11 mouse cellular contexts compared by ENCODE assay signal in genomic region chr2:90624339-90624738, GRCm38 (mm10). TPM values are rescaled to one million over a fixed set of nuclear protein-coding genes. Genes with fewer than 3 reads are reported as not detected.
A peak's percentile ranks its signal among the peaks of the same experiment; 100 is the strongest.
DNase-seq lines count a peak whose midpoint lies in the region; ATAC-seq lines count a peak whose summit lies in the region.
"Had no signal": no experiment of that assay in that cellular context is flagged by ENCODE, and none has a peak within 500 bp of the region (broad histone marks: within the 10 kb centered on the region; RNA-seq: fewer than 3 reads in every experiment).

No protein-coding gene starts in this region.

- H3K36me3 ChIP-seq in forebrain, embryonic 14.5 days (ENCODE audit: control insufficient read depth, insufficient read depth, low read length): no peaks in the 10 kb centered on the region
- H3K36me3 ChIP-seq in forebrain, embryonic 10.5 days (replicated peaks): no peaks in the 10 kb centered on the region
- H3K36me3 ChIP-seq: embryonic facial prominence, embryonic 13.5 days; limb, embryonic 13.5 days had no signal

- peak overlapping the region; percentile 18; the same call in 1 of the 2 replicates for H3K27ac ChIP-seq in forebrain, embryonic 14.5 days (ENCODE audit: low read depth, low read length)
- H3K27ac ChIP-seq in forebrain, embryonic 10.5 days: no peak overlapping the region
- H3K27ac ChIP-seq: embryonic facial prominence, embryonic 13.5 days; limb, embryonic 13.5 days had no signal

- 19% methylated on average over 4 of the region's 4 CpGs for WGBS in forebrain, embryonic 14.5 days
- 40% methylated on average over 4 of the region's 4 CpGs for WGBS in forebrain, embryonic 10.5 days

- no peak overlapping the region for H3K4me3 ChIP-seq in forebrain, embryonic 14.5 days (ENCODE audit: low read depth, low read length)
- no peak overlapping the region for H3K4me3 ChIP-seq in forebrain, embryonic 10.5 days
- H3K4me3 ChIP-seq: embryonic facial prominence, embryonic 13.5 days; limb, embryonic 13.5 days had no signal

- no peaks in the 10 kb centered on the region for H3K27me3 ChIP-seq in forebrain, embryonic 14.5 days (replicated peaks; ENCODE audit: control insufficient read depth, insufficient read depth, low read length)
- no peaks in the 10 kb centered on the region for H3K27me3 ChIP-seq in forebrain, embryonic 10.5 days (ENCODE audit: poor library complexity, severe bottlenecking)
- H3K27me3 ChIP-seq: CH12.LX; embryonic facial prominence, embryonic 13.5 days had no signal

- H3K4me1 ChIP-seq in forebrain, embryonic 14.5 days (ENCODE audit: control insufficient read depth, insufficient read depth, low read length): no peaks in the 10 kb centered on the region
- 0 out of 2 replicates have a peak, but pooled peaks cover 3% of the 10 kb centered on the region for H3K4me1 ChIP-seq in forebrain, embryonic 10.5 days
- H3K4me1 ChIP-seq: limb, embryonic 13.5 days had no signal

- DNase-seq in forebrain, embryonic 14.5 days (ENCODE audit: low spot score): peak; percentile 78
- no peak for DNase-seq in forebrain, embryonic 10.5 days (ENCODE audit: extremely low spot score, low spot score)
- peak; percentile 68 for DNase-seq in 416B (ENCODE audit: low read depth)
- peak; percentile 50 to 68 for DNase-seq in cerebellum, postnatal 25 days
- peak; percentile 86 to 88 for DNase-seq in kidney, postnatal 36 days
- DNase-seq in spleen, adult 18-20 months: no peak
- DNase-seq in spleen, postnatal 36 days (ENCODE audit: low spot score in 2 of 2): no peak

- ATAC-seq in forebrain, embryonic 14.5 days: peak; percentile 89
- no peak for ATAC-seq in CD4-positive, CD25-positive, alpha-beta regulatory T cell, adult 4 months

- H3K9ac ChIP-seq in forebrain, embryonic 14.5 days (ENCODE audit: low read length): no peak overlapping the region
- H3K9ac ChIP-seq: embryonic facial prominence, embryonic 13.5 days; limb, embryonic 13.5 days had no signal

- no peaks in the 10 kb centered on the region for H3K9me3 ChIP-seq in forebrain, embryonic 14.5 days (replicated peaks; ENCODE audit: control insufficient read depth, low read length)
- H3K9me3 ChIP-seq in forebrain, embryonic 10.5 days: no peaks in the 10 kb centered on the region
- H3K9me3 ChIP-seq: embryonic facial prominence, embryonic 13.5 days; limb, embryonic 13.5 days had no signal

- no peak overlapping the region for H3K4me2 ChIP-seq in forebrain, embryonic 14.5 days (ENCODE audit: low read length)
- H3K4me2 ChIP-seq: embryonic facial prominence, embryonic 13.5 days; limb, embryonic 13.5 days had no signal

RNA-seq across cellular contexts. Expression of gene Ptprj, which starts 43.9 kb away (rescaled TPM):
- polyA plus RNA-seq in forebrain, embryonic 14.5 days (2014; fragmentation: Nextera tagmentation; extraction: Ambion mirVana): 3.5 and 4.1 TPM in 2 replicates
- 1.9 and 2.1 TPM in 2 replicates for polyA plus RNA-seq in forebrain, embryonic 10.5 days (2016; fragmentation: Nextera tagmentation; extraction: Ambion mirVana)
- 1 to 10 TPM; 5.2 to 7.0 TPM for polyA plus RNA-seq in CD4-positive, CD25-positive, alpha-beta regulatory T cell, adult 4 months (2017; shearing (Covaris generic))

RNA-seq across cellular contexts. Expression of gene Nup160, which starts 52.7 kb away (rescaled TPM):
- polyA plus RNA-seq in forebrain, embryonic 14.5 days (2014; fragmentation: Nextera tagmentation; extraction: Ambion mirVana): 31.0 and 31.9 TPM in 2 replicates
- 64.7 and 75.7 TPM in 2 replicates for polyA plus RNA-seq in forebrain, embryonic 10.5 days (2016; fragmentation: Nextera tagmentation; extraction: Ambion mirVana)
- 10 to 100 TPM; 22.5 to 34.3 TPM for polyA plus RNA-seq in CD4-positive, CD25-positive, alpha-beta regulatory T cell, adult 4 months (2017; shearing (Covaris generic))

Comparison
In these comparisons a context has a peak if more than half of its experiments do, and no peak if none do; other contexts are left out.
1. DNase-seq: peak in forebrain, embryonic 14.5 days (single experiment), 416B (single experiment), cerebellum, postnatal 25 days (2 of 2) and kidney, postnatal 36 days (2 of 2); none in forebrain, embryonic 10.5 days (single experiment), spleen, adult 18-20 months (0 of 2) and spleen, postnatal 36 days (0 of 2).